Mouse (Mus musculus) testis, adult 2 months (tissue): ENCODE data around the gene Mcm5. TPM values are rescaled to one million over a fixed set of nuclear protein-coding genes. Genes with fewer than 3 reads are reported as not detected.
A peak's percentile ranks its signal among the peaks of the same experiment; 100 is the strongest.

Experiments
- H3K27ac ChIP-seq: fragments of 200-500 bp; 2 replicates; pipeline ENCODE4 v1.5.1; 2012; ENCODE audit warnings: low read depth, low read length; ENCODE audit not compliant: control insufficient read depth, insufficient read depth
- H3K27me3 ChIP-seq: fragments of 200-500 bp; 2 replicates; pipeline ENCODE4 v1.6.1; 2012; ENCODE audit warnings: mild to moderate bottlenecking, low read length, moderate library complexity; ENCODE audit not compliant: control insufficient read depth, insufficient read depth
- H3K36me3 ChIP-seq: fragments of 200-500 bp; 2 replicates; pipeline ENCODE4 v1.6.1; 2012; ENCODE audit warnings: mild to moderate bottlenecking, low read length; ENCODE audit not compliant: control insufficient read depth, insufficient read depth
- H3K4me1 ChIP-seq: fragments of 200-500 bp; 2 replicates; pipeline ENCODE4 v1.6.1; 2012; ENCODE audit warnings: low read length; ENCODE audit not compliant: control insufficient read depth, insufficient read depth
- H3K4me3 ChIP-seq: fragments of 200-500 bp; 2 replicates; pipeline ENCODE4 v1.5.1; 2012; ENCODE audit warnings: low read depth, mild to moderate bottlenecking, low read length, moderate library complexity, mixed read lengths; ENCODE audit not compliant: control insufficient read depth
- CTCF ChIP-seq: fragments of 200-500 bp; IDR thresholded peaks from 2 replicates; pipeline ENCODE4 v1.5.1; 2012; ENCODE audit warnings: low read depth, mild to moderate bottlenecking, inconsistent platforms, low read length, moderate library complexity; ENCODE audit not compliant: control insufficient read depth, insufficient read depth, insufficient replicate concordance
- POLR2A ChIP-seq: fragments of 200-500 bp; IDR thresholded peaks from 2 replicates; pipeline ENCODE4 v1.6.1; 2012; ENCODE audit warnings: low read depth, mild to moderate bottlenecking, inconsistent platforms, low read length, moderate library complexity; ENCODE audit not compliant: control insufficient read depth
- polyA plus RNA-seq: library from polyadenylated mRNA; depleted of rRNA; stranded (reverse); fragments of >200 nt; gene quantifications from 2 replicates; pipeline ENCODE4 v1.2.3, GENCODE M21; 2012

Mcm5 gene
- polyA plus RNA-seq, 1 experiment, result 18.6 TPM

- H3K27ac ChIP-seq, result no peak overlapping the region
- H3K4me3 ChIP-seq, result no peak overlapping the region
- no peak for TF ChIP-seq POLR2A
- no peak for TF ChIP-seq CTCF
- H3K27me3 ChIP-seq, result no peaks in the 10 kb centered on the region
- no peaks in the 10 kb centered on the region for H3K36me3 ChIP-seq
- H3K4me1 ChIP-seq, result peaks cover 5% of the 10 kb centered on the region
Observed at GRCm38 (mm10) chr8:75084382-75085064, 24.8 kb upstream of the Mcm5 start.

DNA sequence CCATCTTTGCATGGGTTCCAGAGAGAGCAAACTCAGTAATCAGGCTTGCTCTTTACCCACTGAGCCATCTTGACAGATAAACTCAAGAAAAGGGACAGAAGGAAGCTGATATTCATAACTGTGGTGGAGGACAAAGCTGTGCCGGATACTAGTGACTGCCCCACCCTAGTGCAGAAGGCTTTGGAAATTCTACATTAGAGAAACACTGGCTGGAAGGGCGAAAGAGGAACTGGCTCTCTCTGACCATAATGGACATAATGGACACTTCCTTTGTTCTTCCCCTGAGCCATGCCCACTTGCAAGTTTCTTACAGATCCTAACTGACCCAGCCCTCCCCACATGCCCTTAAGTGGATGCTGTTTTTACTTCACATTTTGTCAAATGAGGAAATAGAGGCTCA lies 23.4 kb upstream of the Mcm5 start:
- H3K4me3 ChIP-seq, result no peak overlapping the region
- H3K27ac ChIP-seq, result no peak overlapping the region
- TF ChIP-seq POLR2A, result no peak
- TF ChIP-seq CTCF, result no peak
- H3K36me3 ChIP-seq, result no peaks in the 10 kb centered on the region
- H3K4me1 ChIP-seq, result peaks cover 8% of the 10 kb centered on the region
- no peaks in the 10 kb centered on the region for H3K27me3 ChIP-seq

DNA sequence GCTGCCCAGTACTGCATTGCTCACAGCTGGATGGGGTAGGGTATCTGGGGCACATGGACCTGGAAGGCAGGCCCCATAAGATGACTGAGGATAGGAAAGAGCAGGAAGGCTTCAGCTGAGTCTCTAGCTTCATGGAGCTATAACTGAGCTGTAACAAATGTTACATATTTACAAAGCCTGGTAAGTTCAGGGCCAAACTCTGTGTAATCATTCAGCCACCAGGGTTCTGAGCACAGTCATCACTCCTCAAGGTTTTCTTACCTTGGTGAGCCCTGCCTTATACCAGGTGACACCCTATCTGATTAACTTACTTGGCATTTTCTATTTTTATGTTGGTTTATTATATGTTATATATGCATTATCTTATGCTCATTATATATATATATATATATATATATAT lies 22.2 kb upstream of the Mcm5 start:
- H3K4me1 ChIP-seq, result peaks cover 8% of the 10 kb centered on the region
- H3K36me3 ChIP-seq, result no peaks in the 10 kb centered on the region
- TF ChIP-seq CTCF (no peak), POLR2A (no peak)
- H3K27me3 ChIP-seq, result no peaks in the 10 kb centered on the region
- no peak overlapping the region for H3K4me3 ChIP-seq
- no peak overlapping the region for H3K27ac ChIP-seq

GRCm38 (mm10) chr8:75088989-75089881 lies 20.1 kb upstream of the Mcm5 start:
- Histone ChIP-seq H3K36me3 (no peaks in the 10 kb centered on the region), H3K27me3 (no peaks in the 10 kb centered on the region), H3K4me3 (no peak overlapping the region), H3K27ac (peak overlapping the region; percentile 46), H3K4me1 (peaks cover 11% of the 10 kb centered on the region)
- TF ChIP-seq CTCF, result no peak
- no peak for TF ChIP-seq POLR2A

DNA sequence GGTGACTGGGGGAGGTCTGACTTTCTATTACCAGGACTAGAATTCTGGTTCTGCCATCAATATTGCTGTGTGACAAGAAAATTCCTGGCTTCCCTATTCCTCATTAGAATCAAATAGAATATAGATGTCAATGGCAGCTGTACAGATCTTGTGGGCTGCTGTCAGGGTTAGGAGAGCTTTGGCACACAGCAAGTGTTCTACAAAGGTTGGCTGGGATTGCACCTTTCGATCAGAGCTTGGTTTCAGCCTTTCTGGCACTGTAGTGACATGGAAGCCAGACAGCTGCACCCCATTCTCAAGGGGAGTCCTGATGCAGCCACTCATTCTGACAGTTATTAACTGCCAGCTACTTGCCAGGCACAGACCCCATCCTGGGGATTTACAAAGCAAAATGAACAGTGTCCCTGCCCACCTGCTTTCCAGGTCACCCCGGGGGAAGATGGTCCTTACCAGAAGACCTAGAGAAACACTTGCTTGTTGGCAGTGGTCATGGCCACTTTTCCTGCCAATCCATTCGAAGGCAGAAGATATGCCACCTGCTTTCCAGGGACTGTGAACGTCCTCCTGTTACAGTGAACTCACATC lies 18.5 kb upstream of the Mcm5 start:
- TF ChIP-seq POLR2A (no peak), CTCF (no peak)
- peaks cover 11% of the 10 kb centered on the region for H3K4me1 ChIP-seq
- H3K4me3 ChIP-seq, result no peak overlapping the region
- H3K27me3 ChIP-seq, result no peaks in the 10 kb centered on the region
- no peak overlapping the region for H3K27ac ChIP-seq
- H3K36me3 ChIP-seq, result no peaks in the 10 kb centered on the region

GRCm38 (mm10) chr8:75093399-75094156 lies 15.8 kb upstream of the Mcm5 start, which contains the start of gene Hmox1:
Gene Hmox1 (plus strand): TSS chr8:75093621.
- Histone ChIP-seq H3K27ac (peak within 1 kb of the TSS; percentile 86), H3K4me1 (peaks cover 11% of the 10 kb centered on the region)

More at GRCm38 (mm10) chr8:75093399-75094156, 15.8 kb upstream of the Mcm5 start, which contains the start of gene Hmox1:
- Histone ChIP-seq H3K27me3 (no peaks in the 10 kb centered on the region), H3K36me3 (no peaks in the 10 kb centered on the region), H3K4me3 (peak within 1 kb of the TSS; percentile 87)
- TF ChIP-seq POLR2A, result peak; percentile 44; the same call in 1 of the 2 replicates
- no peak for TF ChIP-seq CTCF
